Mouse (Mus musculus) testis, postnatal 14 days (tissue): ENCODE data around the gene E2f4.

Source experiments
- DNase-seq: peaks from one replicate; pipeline ENCODE4 v3.0.0; 2021; ENCODE audit warnings: low spot score

The E2f4 gene

DNA sequence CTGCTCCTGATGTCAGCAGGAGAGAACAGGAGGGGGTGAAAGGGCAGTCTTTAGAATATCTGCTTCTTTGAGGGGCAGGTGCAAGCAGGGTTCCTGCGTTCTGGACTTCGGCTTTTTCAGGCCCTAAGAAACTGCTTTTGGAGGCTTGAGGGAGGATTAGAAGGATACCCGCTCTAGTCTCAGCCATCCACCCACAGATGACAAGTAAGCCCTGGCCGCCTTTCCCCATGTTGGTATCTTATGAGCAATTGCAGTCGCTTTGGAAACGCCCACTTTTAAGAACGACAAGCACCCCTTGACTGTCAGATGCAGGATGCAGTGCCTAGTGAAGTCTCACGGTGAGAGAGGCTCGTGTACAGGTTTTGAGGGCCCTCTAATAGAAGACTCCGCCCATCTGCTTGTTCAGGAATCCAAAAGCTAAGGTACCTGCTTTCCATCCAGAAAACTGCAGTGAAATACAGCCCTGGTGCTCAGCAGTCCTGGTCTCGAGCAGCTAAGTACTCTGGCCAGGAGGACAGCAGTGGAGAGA lies 21.3 kb downstream of the E2f4 start:
- no peak for DNase-seq

DNA sequence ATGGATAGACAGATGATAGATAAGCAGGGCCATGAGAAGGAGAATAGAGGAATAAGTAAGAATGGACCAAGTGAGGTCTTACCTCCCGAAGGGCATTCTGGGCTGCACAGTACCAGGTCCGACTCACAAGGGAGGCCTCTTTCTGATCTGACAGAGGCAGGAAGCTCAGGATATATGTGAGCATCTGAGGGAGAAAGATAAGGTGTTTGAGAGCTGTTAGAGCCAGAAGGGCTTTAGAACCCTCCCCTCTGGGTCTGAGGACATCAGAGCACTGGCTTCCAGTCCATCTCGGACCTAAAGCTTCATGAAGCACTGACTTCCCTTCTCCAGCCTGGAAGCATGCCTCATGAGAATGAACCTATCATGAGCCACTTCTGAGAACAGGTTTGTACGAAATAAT lies 25.7 kb downstream of the E2f4 start:
- no peak for DNase-seq

DNA sequence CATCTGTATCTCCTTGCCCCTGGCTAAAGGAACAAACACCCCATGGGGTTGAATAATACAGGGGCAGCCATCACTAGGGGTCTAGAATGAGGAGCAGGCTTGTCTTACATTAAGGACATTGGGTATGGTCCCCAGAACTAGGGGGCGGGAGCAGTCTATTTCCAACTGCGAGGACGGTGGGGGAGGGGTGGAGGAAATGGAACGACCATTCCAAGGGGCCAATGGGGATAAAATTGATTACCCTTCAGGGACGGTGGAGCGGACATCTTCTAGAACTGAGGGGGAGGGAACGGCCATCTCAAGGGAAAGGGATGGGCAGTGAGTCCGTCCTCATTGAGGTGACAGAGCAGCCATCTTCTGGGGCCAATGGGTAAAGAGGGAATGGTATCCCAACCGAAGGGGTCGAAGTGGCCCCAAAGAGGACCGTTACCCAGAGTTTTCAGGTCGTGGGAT lies 28.2 kb downstream of the E2f4 start:
- no peak for DNase-seq

DNA sequence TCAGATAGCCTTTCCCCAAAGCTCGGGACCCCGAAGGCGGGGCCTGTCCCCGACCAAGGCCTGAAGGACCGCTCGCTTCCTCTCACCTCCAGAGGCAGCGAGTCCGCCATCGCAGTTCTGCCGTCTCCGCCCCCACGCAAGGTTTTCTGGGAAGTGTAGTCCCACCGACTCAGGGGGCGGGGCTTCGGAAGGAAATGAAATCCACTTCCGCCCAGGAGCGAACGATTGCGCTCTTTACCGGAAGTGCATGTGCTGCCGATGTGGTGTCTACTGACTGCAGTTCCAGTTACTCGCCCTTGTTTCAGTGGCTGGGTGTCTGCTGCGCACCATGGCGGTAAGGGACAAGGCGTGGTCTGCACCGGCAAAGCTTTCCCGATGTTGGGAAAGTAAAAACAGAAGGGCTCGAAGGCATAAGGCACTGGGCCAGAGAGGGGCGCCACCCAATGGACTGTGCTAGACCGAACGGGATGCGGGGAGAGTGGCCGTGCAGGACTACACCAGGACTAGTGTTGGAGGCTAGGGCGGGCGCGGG lies 28.7 kb downstream of the E2f4 start, which contains the start of the genes Lrrc29 and Tmem208:
Gene Lrrc29 (minus strand): TSS at position 138 of the 532 bp plus-strand sequence.
Gene Tmem208 (plus strand): TSS at position 214 of the 532 bp plus-strand sequence.
- DNase-seq, result peak; percentile 96

DNA sequence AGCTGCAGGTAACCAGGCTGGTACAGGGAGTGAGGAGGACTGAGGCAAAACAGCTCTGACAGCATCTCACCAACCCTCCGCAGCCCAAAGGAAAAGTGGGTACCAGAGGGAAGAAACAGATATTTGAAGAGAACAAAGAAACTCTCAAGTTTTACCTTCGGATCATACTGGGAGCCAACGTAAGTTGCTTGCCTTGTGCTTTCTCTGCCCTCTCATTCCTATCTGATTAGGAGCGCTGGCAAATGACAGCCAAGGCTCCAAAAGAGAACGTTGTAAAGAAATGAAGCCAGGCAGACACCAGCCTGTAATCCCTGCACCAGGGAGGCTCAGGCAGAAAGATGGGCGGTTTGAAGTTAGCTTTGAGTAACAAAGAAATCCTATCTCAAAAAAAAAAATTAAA lies 29.5 kb downstream of the E2f4 start:
- DNase-seq, result no peak

DNA sequence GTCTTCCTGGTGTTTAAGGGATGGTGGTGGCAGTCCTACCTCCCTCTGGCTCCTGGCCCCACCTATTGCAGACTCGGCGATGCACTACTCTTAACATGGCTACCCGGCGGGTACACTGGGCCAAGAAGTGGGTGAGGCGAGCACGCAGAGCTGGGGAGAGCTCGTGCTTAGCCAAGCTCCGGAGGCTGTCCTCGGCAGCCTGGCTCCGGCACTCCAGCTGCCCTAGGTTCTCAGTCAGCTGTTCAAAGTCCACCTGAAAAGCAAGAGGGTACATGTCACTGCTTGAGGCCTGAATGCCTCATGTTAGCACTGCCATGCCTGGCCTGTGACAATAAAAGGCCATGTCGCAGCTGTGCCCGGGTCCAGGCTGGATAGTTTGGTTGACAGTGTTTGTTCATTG lies 32.9 kb downstream of the E2f4 start:
- DNase-seq, result no peak

DNA sequence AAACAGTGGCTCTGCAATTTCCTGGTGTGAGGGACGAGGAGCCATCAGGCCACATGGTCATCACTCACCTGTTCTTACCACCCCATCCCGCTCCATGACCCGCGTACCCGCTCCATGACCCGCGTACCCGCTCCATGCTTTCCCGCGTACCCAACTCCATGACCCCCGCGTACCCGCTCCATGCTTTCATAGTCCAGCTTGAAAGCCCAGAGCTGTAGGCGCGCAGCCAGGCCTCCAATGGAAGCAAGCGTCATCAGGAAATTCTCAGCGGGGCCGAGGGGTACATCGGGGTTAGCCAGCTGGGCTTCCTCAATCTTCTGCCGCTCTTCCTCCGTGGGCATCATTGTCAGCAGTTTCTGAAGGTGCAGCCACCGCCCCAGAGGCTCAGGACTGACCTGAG lies 34.0 kb downstream of the E2f4 start:
- no peak for DNase-seq

DNA sequence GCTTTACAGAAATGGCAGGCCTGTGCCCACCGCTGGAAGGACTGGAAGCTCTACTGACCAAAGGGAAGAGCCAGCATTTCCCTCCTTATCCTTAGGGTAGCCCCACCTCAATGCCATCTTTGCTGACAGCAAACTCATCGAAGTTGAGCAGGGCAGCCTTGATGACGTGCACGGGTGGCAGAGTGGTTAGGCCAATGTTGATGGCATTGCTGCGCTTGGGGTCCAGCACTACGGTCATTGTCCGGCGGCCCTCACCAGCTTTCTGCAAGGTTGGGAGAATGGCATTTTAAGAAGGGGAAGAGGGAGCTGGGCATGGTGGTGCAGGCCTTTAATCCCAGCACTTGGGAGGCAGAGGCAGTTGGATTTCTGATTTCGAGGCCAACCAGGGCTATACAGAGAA lies 34.5 kb downstream of the E2f4 start:
- DNase-seq, result no peak

DNA sequence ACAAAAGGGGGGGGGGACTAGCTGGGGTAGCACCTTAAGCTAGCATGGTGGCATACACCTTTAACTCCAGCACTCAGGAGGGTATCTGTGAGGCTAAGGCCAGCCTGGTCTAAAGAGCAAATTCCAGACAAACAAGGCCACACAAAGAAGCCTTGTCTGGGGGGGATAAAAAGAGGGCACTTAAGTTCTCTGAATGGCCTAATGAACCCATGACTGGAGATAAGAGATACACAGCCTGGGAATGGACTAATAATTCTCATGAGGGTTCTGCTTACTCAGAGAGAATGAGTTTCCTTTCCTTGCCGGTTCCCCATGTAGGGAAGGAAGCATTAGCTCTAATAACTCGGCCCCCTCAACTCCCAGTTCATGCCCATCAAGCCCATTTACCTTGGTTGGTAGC lies 35.1 kb downstream of the E2f4 start:
- DNase-seq, result no peak

DNA sequence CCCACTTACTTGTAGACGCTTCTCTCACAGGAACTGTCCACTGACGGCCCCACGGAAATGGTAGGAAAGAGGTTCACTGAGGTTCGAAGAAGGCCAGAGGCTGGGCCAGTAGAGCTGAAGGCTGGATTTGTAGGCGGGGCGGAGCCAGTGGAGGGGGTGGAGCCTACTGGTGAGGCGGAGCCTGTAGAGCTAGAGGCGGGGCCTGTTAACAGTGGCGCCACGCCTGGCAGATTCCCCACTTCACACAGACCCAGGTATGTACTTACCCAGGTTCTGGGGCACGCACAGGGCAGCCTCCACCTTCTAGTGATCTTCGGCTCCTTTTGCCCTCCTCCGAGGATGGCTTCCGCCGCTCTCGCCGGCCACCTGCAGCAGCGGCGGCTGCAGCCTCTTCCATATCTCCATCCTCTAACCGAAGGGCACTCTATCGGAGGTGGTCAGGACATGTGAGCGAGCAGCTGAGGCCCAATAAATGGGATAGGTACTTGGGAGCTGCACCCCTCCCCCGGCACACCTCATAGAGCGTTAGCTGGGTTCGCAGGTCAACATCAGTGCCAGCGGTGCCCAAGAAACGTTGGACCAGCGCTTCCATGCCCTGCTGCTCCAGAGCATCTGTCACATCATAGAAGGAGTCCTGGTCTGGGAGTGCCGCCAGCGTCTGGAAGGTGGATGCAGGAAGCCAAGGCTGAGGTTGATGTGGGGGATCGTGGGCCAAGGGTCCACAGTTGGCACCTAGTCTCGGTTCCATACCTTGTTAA lies 39.1 kb downstream of the E2f4 start:
- peak; percentile 72 for DNase-seq

DNA sequence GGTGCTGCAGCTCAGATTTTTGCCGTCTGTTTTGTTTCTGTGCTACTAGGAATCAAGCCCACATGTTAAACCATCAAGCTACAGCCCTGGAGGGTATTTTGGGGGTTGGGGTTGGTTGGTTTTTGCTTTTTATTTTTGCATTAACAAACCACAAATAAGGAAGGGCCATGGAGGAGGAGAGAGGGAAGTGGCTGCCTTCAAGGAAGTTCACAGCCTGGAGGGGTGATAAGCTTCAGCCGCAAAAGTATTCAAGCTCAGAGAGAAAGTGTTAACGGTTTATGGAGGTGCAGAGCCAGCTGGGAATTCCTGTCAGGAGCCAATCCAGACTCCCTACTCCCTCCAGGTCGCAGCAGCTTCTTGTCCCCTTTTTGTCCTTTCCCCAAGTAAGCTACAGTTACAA lies 41.5 kb downstream of the E2f4 start:
- no peak for DNase-seq

DNA sequence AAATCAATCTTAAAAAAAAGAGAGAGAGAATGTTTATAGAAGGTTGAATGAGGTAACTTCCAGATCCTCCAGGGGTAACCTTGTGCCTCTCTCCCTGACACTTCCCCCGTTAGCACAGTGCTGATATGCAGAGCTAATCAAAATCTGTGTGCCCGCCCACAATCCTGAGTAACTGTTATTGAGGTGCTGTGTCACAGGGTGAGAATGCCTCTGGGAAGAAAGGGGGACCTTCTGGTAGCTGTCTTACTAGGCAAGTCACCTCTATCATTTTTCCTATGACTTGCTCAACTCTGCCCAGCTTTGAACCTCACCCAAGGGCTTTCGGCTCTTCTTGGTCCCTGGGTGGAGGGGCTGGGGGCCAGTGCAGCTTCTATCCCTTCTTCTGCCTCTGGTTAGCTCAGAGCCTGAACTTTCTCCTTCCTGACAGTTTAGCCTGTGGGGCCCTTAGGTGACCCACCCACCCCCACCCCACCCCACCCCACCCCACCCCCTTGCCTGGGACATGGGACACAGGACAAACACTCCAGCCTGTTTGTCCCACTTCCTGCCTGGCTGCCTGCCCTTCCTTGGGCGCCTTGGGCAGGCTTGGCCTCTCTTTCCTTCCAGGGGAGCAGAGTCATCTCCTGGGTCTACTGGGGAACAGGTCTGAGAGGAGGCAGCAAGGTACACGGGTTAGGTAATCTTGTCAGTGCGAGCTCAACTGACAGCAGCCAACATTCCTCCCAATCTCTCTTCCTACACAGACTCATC lies 42.6 kb downstream of the E2f4 start:
- no peak for DNase-seq

DNA sequence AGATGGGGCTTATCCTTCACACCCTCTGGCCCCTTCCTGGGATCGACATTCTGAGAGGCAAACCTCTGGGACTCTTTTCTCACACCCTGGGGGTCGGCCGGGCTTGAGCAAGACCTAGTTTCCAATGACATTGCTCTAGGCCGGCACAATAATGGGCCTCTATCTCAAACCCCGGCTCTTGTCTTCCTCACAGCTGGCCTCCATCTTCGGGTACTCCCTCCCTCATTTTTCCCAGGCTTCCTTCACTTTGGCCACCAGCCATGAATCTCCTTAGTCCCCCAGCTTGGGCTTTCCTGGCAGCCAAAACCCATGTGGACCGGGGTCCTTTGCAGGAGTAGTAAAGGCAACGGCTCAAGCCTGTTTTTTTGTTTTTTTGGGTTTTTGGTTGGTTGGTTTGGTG lies 43.9 kb downstream of the E2f4 start:
- DNase-seq, result no peak

DNA sequence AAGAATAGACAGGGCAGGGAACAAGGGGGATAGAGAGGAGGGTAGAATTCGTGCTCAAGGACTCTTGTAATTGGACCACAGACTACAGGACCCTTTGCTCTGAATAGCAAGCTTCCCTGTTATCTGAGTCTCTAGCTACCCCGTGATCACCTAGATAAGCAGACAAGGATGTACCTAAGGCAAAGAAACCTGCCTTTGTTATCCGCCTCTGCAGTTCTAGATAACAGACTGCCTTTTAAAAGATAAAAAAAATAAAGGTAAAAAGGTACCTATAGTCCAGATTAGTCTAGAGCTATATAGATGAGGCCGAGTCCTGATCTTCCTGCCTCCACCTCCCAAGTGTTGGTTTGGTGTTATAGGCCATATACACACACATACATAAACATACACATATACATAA lies 45.3 kb downstream of the E2f4 start:
- no peak for DNase-seq

DNA sequence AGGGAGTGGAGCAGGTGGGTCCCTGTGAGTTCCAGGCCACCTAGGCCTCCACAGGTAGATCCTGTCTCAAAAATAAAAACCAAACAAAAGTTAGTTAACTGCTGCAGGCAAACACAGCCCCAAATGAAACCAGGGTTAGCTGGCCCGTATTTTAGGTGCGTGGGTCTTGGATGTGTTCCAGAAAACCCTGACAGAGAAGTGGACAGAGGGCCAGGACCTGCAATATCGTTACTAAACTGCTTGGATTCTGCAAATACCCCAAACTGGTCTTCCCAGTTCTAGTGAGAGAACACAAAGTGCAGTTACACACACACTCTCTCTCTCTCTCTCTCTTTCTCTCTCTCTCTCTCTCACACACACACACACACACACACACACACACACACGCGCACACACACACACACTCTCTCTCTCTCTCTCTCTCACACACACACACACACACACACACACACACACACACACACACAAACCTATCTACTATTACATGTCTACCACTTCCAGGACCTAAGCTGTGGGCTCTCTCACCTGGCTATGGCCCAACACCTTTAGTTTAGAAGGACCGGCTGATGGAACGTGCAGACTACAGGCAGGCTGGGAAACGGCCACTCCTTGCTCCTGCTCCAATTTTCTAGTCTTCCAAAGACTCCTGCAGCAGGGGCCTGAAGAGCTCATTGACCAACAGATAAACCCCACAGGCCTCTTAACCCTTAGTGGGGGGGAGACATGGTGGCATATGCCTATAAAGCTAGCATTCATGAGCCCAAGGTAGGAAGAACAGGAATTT lies 46.5 kb downstream of the E2f4 start:
- no peak for DNase-seq

DNA sequence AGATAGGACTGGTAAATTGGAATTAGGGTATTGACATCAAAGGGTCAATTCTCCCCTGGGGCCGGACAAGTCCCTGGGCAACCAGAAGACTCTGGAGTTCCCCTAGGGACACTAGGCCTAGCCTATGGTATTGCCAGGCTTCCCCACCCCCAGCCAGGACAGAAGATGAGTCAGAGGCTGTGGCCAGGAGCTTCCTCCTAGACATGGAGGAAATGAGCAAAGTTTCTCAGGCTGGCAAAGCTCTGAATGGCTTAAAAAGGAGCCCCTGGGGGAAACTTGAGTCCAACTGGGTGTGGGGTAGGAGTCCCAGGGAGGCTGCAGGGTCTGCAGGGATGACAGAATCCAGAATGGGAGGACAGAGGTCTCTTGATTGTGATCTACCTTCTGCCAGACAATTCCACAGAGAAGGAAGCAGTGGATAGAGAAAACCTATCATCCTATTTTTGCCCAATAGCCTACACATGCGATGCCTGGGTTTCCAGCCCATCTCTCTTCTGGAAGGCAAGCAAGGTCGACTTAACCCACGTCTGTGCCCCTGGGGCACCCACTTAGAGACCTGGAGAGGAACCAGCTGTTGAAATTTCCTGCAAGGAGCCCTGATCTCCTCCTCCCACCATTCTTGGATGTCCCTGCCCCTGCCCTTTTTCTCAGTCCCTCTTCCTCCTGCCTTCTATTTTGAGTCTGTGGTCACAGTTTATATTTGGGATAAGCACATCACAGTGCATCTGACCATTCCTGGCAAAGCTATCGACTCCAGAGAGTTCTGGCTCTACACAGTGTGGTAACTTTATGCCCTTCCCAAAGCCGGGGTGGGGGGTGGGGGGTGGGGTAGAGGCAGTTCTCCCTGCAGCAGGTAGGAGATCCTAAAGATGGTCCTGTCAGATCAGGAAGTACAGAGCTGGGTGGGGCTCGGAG lies 47.9 kb downstream of the E2f4 start:
- DNase-seq, result no peak

DNA sequence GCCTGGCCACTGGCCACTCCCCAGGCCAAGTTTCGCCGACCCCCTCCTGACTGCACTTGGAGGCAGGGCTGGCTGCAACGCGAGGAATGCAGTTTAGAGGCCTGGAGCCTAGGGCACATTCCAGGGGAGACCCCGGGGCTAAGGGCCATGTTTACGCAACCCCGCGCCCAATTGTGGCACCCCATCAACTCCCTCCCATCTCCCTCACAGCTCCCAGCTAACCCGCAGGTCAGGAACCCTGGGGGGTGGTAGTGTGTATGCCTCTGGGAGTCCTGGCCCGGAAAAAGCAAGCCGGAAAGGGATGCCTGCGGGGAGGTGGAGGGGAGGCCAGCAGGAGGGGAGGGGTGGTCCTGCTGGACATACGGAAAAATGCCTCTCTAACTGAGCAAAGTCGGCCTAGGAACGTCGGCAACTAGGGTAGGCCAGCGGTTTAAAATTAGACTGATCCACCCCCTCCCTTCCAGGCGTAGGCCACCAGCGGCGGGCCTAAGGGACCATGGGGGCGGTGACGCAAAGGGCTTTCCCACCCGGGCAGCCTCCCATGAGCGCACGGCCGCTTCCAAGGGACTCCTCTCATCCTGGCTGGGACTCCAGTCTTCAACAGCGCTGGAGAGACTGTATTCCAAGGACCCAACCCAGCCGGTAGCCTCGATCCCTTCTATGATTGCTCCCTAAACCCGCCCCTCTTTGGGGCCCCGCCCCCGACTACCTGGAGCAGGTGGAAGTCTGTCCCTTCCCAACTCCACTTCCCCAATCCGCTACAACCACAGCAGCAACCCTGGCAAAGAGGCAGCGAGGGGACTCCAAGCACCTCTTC lies 49.4 kb downstream of the E2f4 start:
- peak; percentile 62 for DNase-seq

DNA sequence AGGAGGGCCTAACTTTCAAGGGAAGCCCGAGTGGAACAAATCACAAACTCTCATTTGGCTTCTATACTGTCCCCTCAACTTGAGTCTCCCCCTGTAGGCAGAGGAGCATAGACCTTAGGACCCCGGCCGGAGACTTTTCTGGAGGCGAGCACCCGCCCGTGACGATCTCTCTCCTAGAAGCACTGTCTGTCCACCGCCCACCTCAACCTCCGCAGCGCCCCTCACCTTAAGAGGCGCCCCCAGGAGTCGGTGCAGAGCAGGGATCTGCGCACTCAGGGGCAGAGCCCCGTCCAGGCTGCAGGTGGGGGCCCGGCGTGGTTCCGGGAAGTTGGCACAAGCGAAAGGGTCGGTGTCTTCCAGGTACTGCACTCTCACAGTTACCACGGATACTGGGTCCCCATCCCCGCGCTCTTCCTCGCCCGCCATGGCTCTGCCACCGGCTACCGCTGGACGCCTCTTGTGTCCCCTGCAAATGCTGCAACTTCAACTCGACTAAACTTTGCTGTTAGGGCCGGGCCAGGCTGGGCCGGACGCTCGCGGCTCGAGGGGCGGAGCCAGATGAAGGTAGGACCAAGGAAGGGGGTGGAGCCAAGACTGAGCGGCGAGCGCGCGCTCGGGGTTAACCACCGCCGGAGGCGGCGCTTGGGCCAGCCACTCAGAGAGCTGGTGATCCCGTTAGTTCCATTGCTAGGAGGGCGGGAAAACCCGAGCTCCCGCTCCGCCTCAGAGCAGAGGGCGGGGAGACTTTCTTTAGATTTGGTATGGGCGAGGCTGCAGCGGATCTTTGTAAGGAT lies 50.2 kb downstream of the E2f4 start, which contains the start of gene Fhod1:
Gene Fhod1 (minus strand): TSS at position 526 of the 794 bp plus-strand sequence.
- peak; percentile 93 for DNase-seq

DNA sequence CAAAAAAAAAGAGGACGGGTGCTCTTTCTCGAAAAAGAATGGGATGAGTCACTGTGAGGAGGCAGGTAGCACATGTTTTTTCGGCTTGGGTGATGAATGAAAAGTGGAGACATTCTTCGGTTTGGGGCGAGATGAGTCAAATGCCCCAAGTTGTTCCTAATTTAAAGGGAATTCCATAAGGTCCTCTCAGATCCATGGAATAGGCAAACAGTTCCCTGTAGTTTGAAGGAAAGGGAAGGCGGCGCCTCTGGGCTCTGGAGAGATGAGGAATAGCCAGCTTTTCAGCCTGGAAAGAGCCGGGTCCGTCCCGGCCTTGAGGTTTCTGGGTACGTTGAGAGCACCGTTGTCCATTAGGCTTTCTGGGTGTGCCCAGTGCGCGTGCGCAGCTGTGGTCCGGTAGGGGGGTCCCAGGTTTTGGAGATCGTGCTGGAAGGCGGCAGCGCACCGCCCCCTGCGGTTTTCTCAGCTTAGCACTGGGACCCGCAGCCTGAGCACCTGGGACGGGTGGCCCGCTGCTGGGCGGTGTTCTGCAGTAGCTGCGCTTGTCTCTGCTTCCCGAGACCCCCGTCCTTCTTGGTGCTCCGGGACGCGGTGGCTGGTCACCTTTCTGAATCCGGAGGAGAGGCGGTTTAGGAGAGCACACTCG lies 51.1 kb downstream of the E2f4 start, which contains the start of gene Slc9a5:
Gene Slc9a5 (plus strand): TSS at position 394 of the 646 bp plus-strand sequence.
- DNase-seq, result peak; percentile 80
